Mouse (Mus musculus): ENCODE measurements around the gene Olfr288. TPM values are rescaled to one million over a fixed set of nuclear protein-coding genes. Genes with fewer than 3 reads are reported as not detected.

Gene Olfr288
- total RNA-seq, 2 experiments from 2014 or later, result not detected

DNA sequence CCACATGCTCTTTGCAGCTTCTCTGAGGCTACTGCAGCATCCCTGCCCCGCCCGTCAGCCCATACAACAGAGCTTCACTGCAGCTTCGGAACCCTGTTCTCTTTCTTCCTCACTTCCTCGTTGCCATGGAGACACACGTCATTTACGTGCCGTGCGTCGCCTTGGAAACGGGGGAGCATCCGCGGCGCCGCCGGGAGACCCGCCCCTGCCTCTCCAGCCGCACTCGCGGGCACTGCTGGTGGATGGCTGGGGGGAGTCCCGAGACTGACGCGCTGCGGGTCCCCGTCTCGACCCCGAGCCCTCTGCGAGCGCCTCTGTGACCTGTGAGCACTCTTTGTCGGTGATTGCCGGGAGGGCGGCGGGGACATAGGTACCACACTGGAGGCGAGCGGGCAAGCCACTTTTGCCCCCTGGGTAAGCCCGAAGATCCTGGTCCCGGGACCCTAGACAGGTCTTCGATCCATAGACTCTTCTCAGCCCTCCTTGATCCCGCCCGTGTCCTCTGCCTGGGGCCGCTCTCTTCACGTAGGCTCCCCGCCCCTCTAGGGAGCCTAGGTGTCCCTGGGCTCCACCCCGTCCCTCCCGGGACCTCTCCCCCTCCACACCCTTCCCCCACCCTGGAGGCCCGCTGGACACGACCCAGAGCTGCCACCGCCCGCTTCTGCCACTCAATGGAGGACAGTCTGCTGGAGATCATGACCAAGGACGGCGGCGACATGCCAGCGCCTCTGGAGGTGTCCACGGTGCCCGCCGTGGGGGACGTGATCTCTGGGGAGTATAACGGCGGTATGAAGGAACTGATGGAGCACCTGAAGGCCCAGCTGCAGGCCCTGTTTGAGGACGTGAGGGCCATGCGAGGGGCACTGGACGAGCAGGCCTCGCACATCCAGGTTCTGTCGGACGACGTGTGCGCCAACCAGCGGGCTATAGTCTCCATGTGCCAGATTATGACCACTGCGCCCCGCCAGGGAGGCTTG lies 27.4 kb downstream of the Olfr288 start:
- ATAC-seq (replicated peaks; ENCODE audit: low FRiP score, low TSS enrichment, poor library complexity, severe bottlenecking), result peak; percentile 7; the same call in 1 of the 2 replicates

DNA sequence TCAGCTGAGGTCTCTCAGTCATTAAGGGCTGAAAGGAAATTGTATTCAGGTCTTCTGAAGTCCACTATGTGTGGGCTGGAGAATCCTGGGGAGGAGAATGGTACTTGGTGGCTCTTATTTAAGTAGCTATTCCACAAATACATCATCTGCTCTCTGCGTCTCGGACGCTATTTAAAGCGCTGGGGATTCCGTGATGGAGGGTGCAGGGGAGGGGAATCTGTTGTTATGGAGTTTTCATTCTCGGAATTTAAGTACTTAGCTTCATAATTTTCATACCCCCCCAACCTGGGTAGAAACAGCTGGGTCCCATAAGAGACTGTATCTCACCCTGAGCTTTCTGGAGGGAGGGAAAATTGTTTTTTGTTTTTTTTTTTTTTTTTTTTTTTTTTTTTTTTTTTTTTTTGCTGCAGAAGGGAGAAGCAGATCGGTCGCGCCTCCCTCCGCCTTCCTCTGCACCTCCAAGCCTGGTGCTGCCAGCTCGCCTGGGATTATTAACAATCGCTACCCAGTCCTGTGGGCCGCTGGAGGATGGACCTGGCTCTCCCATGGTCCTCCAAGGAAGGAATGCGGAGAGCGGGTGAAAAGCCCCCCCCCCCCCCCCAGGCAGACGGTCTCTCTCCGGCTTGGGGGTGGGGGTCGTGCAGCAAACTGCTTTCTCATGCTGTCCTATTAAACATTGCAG lies 28.2 kb downstream of the Olfr288 start, which contains the start of gene Ccdc184:
Gene Ccdc184 (plus strand): TSS at position 196 of the 682 bp plus-strand sequence.
- no peak for ATAC-seq (replicated peaks; ENCODE audit: low FRiP score, low TSS enrichment, poor library complexity, severe bottlenecking)

DNA sequence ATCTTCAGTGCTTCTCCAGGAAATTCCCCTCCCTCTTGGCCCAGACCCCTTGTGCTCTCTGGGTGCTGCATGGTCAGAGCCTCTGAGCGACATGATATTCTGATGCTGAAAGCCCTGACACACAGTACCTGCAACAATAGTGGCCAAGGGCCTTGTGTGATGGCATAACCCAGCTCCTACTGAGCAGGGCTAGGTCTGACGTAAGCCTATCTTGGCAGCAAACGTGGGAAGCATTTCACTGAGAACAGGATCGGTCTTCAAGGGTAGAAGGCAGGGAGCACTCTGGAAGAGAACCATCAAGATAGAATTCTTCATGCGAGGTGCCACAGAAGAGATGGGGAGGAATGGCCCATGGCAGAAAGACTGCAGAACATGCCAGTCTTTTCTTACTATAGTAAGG lies 29.8 kb downstream of the Olfr288 start, which contains the start of gene Asb8:
Gene Asb8 (minus strand): TSS at position 101 of the 400 bp plus-strand sequence.
- no peak for ATAC-seq (replicated peaks; ENCODE audit: low FRiP score, low TSS enrichment, poor library complexity, severe bottlenecking)

DNA sequence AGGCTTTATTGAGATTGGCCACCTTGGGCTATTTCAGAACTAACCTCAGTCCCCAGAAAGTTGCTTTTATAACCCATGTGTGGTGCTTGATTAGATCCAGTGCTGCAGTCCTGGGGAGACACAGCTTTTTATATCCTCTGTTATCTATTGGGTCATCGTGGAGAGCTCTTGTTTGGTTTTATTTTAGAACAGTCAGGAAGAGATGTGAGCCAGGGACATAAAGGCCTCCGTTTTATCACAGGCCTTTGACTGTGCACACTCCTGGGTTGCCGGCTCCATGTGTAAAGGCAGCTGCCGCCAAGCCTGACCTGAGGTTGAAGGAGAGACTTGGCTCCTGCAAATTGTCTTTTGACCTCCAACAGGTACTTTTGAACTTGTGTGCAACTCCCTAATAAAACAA lies 32.8 kb downstream of the Olfr288 start:
- ATAC-seq (replicated peaks; ENCODE audit: low FRiP score, low TSS enrichment, poor library complexity, severe bottlenecking), result no peak

DNA sequence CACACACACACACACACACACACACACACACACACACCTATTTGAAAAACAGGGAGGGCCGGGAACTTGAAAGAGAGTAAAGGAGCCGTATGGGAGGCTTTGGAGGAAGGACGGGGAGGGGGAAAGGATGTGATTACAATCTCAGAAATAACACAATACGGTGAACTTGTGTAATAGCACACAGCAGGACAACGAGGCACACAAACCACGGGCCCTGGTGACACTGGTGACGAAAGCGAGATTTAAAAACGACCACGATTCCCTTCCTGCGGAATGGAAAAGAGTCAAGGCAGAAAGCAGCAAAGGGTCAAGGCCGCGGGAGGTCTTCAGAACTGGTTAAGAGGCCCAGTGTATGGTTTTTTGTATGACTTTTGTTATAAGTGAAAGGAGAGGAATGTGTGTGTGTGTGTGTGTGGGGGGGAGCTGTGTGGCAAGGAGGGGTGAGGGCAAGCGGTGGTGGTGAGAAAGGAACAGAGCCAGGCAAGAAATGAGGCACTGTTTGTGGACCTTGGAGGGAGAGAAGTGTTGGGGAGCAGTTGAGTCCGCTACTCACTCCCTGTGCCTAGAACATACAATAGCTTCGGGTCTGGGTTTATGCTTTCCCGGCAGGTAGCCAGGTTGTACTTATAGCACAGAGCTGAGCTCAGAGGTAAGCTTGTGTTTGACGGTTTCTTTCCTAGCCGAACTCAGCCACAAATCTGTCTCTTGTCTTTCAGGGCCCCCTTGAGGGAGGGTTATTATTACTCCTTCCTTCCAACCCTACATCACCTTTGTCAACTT lies 34.1 kb downstream of the Olfr288 start:
- no peak for ATAC-seq (replicated peaks; ENCODE audit: low FRiP score, low TSS enrichment, poor library complexity, severe bottlenecking)

DNA sequence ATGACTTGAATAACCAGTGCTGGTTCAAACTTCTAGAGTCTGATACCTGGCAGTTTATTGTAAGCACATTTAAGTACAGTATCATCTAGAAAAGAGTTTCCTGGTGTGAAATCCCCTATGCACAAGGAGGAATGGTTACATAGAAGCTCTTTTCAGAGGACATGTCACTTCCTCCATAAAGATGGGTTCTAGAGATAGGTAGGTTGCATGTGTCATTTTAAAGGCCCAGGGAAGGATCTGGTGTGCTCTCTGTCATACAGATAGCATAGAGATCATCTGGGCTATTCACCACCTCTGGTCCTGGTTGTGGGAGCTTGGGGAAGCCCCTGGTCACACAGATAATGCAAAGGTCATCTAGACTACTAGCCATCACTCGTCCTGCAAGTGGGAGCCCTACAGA lies 38.1 kb downstream of the Olfr288 start:
- ATAC-seq (replicated peaks; ENCODE audit: low FRiP score, low TSS enrichment, poor library complexity, severe bottlenecking), result no peak

DNA sequence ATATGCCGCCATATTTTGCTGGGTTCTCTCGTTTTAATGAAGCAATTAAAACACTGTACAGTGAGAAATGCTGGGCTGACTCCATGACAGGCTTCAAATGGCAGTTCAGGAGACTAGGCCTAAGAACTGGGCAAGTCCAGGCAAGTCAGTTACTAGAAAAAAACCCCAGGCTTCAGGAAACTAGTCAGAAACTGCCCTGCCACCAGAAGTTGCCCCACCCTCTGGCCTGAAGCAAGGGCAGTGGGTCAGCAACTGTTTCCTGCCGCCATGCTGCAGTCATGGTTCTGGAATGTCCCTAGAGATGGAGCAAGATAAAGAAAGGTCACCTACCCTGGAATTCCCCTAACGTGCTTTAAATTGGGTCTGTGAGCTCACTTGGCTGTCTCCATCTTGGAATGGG lies 39.4 kb downstream of the Olfr288 start:
- ATAC-seq (replicated peaks; ENCODE audit: low FRiP score, low TSS enrichment, poor library complexity, severe bottlenecking), result no peak

DNA sequence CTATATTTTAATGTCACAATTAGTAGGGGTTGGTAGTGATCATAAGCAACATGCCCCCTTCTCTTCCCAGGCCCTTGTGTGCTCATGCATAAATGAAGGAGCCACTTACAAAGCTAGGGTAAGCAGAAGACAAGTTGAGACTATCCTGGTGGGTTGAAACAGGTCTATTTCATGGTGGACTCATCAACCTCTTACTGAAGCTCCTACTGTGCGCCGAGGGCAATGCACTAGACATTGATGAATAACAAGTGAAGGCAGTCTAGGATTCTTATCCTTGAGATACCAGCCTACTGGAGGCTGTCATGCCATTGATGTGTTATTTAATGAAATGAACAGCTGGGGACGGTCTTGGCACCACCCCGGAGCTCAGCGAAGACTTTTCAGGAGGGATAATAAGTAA lies 40.1 kb downstream of the Olfr288 start:
- ATAC-seq (replicated peaks; ENCODE audit: low FRiP score, low TSS enrichment, poor library complexity, severe bottlenecking), result no peak

DNA sequence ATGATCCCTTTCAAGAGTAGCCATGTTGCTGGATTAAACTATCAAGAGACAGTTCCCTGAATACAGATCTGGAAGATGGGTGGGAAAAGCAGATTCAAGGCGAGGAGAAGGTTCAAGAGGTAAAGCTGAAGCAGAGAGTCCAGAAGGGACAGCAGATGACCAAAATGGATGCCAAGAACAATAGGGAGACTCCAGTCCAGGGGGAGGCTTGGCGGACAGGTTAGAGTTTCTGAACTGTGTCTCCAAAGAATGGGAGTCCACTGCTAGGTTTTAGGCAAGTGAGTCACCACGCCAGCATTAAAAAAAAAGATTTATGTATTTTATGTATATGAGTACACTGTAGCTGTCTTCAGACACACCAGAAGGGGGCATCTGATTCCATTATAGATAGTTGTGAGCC lies 40.7 kb downstream of the Olfr288 start:
- ATAC-seq (replicated peaks; ENCODE audit: low FRiP score, low TSS enrichment, poor library complexity, severe bottlenecking), result no peak

DNA sequence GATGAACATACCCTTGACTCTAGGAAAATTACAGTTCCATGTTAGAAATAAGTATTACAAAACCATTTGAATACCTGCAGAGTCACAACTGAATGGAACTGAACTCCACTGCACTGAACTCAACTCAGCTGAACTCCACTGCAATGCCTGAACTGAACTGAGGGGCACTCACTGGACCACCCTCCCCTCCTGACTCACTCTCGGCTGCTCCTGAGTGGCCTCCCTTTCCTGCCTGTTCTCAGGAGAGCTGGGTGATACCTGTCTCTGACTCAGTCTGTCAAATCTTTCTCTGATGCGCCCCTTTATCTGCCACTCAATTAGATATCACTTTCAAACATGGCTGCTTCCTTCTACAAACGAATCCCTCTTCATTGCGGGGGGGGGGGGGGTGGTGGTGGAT lies 41.2 kb downstream of the Olfr288 start:
- ATAC-seq (replicated peaks; ENCODE audit: low FRiP score, low TSS enrichment, poor library complexity, severe bottlenecking), result no peak

DNA sequence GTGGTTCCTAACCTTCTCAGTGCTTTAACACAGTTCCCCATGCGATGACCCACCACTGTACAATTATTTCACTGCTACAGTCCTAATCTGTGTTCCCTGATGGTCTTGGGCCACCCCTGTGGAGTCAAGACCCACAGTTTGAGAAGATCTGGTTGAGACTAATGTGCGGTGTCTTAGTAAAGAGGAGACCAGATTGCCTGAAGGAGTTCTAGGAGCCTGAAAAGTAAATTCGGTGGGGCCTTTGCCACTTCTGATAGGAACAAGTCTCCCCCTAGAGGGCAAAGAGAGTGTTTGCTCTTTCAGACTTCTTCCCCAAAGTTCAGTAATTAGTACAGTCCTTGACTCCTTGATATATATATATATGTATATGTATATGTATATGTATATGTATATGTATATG lies 41.7 kb downstream of the Olfr288 start:
- peak; percentile 95 for ATAC-seq (replicated peaks; ENCODE audit: low FRiP score, low TSS enrichment, poor library complexity, severe bottlenecking)

DNA sequence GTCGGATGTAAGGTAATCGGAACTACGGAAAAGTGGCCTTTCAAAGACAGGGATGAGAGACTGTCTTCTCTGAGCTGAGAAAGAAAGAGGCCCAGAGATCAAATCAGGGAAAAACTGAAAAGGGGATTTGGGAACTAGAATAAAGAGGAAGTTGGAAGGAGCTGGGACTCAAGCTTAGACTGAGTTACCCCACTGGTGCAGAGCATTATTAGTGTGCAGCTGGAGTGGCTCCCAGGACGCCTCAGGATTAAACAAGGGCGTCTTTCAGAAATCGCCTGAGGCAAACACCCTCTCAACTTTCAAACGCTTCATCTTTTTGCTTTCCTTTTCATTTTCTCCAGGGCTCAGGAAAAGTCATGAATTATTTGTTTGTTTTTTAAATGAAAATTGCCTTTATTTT lies 42.4 kb downstream of the Olfr288 start:
- no peak for ATAC-seq (replicated peaks; ENCODE audit: low FRiP score, low TSS enrichment, poor library complexity, severe bottlenecking)

DNA sequence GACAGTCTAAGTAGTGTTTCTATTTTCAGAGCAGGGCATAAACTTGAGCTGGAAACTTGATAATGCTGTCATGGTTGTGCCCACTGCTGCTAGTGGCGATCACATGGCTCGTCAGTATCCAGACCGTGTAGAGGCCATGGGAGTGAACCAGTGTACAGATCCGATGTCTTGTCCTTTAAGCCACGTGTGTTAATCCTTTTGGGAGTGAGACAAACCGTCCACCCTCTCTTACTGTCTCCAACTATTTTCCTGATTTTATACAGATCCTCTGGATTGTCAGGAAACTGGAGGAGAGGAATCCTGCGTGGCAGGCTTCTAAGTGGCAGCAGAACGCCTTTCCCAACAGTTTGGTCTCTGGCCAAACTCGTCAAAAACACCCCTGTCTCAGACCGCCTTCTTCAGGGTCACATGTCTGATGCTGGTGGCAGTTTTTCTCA lies 46.2 kb downstream of the Olfr288 start:
- no peak for ATAC-seq (replicated peaks; ENCODE audit: low FRiP score, low TSS enrichment, poor library complexity, severe bottlenecking)

DNA sequence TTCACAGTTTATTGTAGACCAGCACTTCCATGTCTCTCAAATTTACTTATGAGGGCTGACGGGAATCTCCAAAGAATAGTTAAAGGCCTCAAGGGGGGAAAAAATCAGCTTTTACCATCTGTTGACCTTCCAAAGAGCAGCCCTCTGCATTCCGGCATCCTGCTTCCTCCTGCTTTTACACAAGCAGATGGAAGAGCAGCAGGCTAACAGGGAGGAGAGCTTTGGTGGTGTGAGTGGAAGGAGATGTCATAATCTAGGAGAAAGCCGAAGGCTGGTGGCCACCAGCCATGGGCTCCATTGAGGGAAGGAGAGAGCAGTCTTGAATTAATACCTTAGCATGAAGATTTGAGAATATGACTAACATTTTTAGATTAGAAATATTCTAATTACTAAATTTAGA lies 47.0 kb downstream of the Olfr288 start:
- no peak for ATAC-seq (replicated peaks; ENCODE audit: low FRiP score, low TSS enrichment, poor library complexity, severe bottlenecking)

DNA sequence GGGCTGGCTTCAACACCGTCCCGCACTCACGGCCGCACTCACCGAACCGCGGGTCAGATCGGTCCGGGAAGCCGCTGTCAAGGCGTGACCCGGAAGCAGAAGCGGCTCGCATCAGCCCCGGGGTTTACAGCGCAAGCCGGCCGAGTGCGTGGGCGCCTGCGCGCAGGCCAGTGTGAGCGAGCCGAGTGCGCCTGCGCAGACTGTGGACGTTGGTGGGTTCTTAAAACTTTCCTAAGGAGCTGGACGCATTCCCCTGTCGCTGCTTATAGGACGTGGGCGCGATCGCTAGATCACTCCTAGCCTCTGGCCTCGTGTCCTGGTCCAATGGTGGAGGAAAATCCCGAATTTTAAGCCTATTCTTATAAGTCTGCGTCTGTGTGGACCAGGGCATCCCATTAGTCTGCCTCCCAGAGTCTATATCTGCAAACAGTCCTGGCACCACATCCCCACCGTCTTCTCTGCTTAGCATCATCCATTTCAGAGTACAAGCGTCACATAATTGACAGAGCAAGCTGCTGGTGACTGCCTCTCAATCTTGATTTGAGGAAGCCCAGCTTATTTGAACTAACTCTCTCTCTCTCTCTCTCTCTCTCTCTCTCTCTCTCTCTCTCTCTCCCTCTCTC lies 49.7 kb downstream of the Olfr288 start:
- peak; percentile 93 for ATAC-seq (replicated peaks; ENCODE audit: low FRiP score, low TSS enrichment, poor library complexity, severe bottlenecking)

DNA sequence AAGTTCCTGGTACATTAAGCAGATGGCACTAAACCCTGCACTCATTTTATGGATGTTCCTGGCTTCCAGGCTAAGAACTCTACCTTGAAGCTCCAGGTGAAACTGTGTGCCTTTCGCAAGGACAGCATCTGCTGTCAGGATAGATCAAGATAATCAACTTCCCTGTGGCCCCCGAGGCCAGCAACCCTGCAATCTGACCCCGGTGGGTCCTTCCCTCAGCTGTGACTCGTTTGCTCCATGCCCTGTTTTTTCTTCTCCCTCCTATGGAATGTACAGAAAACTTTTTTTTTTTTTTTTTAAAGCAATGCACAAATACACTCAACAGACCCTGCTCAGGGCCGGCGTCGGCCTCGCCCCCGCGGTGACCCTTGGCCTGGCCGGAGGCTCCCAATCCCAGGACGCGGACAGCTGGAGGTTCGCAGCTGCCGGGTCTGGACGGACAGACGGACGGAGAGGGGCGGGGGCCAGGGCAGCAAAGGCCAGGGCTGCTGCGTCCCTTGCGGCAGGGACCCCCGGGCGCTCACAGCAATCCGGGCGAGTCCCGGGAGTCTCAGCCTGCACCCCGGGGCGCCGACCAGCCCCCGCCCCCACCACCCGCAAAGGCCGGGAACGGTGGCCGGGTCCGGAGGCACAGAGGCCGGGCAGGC lies 50.4 kb downstream of the Olfr288 start:
- 0 out of 2 replicates have a peak, but pooled peaks have one; percentile 4 for ATAC-seq (replicated peaks; ENCODE audit: low FRiP score, low TSS enrichment, poor library complexity, severe bottlenecking)

DNA sequence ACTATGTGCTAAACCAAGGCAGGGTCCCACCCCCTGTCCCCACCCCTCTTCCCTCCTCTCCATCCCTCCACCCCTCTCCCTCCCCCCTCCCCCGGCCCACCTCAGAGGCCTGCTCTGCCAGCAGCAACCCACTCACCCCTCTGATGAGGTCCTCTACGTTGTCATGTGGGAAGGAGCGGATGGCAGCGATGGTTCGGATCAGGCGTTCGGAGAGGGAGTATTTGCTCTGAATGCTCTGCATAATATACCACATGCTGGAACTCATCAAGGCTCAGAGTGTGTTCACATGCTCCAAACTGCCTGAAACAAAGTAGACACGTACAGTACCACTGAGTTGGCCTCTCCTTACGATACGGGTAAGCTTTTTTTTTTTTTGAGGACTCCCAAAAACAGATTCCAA lies 52.8 kb downstream of the Olfr288 start:
- no peak for ATAC-seq (replicated peaks; ENCODE audit: low FRiP score, low TSS enrichment, poor library complexity, severe bottlenecking)

DNA sequence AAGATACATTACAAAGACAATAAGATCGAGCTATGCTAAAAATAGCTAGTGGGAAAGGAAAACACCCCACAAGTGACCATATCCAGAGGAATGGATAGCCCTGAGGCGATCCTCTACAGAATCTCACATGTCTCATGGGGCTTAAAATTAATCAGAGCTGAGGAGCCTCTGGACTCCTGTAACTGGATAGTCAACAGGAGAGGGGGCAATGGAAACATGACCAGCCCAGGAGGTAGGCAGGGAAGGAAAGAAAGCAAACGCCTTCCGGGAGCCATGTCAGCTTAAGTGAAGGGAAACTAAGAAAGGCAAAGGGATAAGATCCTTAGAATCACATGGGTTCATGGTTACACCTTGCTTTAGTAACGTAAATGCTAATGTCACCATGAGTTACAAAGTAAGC lies 54.5 kb downstream of the Olfr288 start:
- no peak for ATAC-seq (replicated peaks; ENCODE audit: low FRiP score, low TSS enrichment, poor library complexity, severe bottlenecking)

DNA sequence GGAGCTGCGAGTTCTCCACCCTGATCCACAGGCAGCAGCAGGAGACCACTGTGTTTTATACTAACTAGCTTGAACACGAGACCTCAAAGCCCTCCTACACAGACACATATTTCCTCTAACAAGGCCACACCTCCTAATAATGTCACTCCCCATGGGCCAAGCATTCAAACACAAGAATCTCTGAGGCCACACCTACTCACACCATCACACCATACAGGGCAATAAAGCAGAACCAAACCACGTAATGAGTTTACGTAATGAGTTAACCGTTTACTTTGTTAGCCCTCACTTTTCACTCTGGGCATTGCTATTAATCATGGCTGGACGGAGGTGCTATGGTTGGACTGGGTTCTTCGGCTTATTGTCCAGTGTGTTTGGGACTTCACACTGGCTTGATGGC lies 55.6 kb downstream of the Olfr288 start:
- ATAC-seq (replicated peaks; ENCODE audit: low FRiP score, low TSS enrichment, poor library complexity, severe bottlenecking), result no peak
